Mouse (Mus musculus) liver, embryonic 14.5 days (tissue): Measurements from ENCODE around the gene Borcs5.

Experiments
- CTCF ChIP-seq: IDR thresholded peaks from 2 replicates; pipeline ENCODE4 v1.5.1; 2016; ENCODE audit warnings: antibody characterized with exemption, low read depth, control low read depth
- EP300 ChIP-seq: IDR thresholded peaks from 2 replicates; pipeline ENCODE4 v1.6.1; 2016; ENCODE audit warnings: antibody characterized with exemption, low read depth

DNA sequence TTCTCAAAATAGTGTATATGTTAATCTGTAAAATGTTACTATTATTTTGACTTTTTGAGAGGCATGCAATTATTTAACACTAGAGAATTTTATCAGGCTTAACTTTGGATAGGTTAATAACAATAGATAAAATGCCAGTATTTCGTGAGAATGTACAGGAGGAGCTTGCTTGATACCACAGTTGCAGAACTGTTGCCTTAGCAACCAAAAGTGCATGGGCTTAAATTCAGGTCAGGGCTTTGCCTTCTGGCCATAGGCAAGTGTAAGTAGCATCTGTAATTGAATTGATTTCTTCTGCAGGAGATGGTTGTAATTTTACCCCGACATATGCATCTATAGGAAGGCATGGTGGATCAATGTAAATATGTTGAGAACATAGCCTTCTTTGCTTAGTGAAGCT is 45.7 kb downstream of the Borcs5 start:
- no peak for TF ChIP-seq EP300
- TF ChIP-seq CTCF, result no peak
